Mouse (Mus musculus) cerebellum, adult 18-20 months (tissue): Measurements from ENCODE around the gene Pcsk6.
A peak's percentile ranks its signal among the peaks of the same experiment; 100 is the strongest.

Source experiments
- DNase-seq, 2 experiments: peaks; one replicate each; pipeline ENCODE4 v3.0.0; 2021

Pcsk6 gene

DNA sequence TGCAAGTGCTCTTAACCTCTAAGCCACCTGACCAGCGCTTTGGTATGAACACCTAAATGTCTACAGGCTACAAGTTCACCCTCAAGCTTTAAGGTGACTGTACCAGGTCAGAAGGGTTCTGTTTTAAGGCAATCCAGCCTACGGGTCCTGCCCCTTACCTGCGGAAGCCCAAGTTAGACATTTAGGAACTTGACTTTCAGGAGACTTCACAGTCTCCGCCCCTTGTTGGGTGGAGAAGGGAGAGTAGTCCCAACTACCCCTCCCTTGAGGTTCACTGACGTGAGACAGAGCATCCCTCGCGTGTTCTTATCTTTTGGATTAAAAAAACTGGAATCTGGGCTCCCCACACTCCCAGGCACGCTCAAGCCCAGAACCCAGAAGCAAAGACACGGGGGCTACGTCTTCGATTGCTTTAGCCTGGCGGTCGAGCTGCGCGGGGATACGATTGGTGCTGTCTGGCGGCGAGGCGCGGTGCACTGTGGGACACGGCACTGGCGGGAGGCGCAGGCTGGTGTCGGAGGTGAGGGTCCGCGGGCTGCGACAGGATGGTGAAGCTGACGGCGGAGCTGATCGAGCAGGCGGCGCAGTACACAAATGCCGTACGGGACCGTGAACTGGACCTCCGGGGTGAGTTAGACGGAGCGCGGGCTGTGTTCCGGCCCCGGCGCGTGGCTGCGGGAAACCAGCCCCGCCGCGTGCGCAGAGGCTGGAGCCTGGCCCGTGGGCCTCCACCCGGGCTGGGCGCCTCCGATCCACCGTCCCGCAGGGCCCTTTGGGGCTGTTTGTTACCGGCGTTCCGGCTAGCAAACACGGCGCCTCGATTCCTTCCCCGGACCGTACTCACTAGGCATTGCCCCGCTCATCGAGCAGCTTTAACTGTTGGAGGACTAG lies 198.8 kb downstream of the Pcsk6 start:
- DNase-seq: peak; percentile 85 to 92

DNA sequence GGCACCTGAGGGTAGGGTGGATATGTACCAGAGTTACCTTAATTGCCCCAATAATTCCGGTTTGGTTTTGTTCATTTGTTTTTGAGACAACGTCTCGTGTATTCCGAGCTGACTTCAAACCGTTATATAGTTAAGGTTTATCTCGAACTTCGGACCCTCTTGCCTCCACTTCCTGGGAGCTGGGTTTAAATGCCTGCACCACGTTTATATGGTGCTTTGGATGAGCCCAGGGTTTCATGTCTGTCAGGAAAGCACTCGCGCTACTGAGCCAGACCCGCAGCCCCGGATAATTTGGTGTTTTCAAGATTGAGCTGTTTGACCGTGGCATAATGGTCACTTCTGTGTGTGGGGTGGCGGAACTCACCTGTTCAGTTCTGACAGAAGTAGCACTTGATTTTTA lies 199.5 kb downstream of the Pcsk6 start:
- DNase-seq: no peak

DNA sequence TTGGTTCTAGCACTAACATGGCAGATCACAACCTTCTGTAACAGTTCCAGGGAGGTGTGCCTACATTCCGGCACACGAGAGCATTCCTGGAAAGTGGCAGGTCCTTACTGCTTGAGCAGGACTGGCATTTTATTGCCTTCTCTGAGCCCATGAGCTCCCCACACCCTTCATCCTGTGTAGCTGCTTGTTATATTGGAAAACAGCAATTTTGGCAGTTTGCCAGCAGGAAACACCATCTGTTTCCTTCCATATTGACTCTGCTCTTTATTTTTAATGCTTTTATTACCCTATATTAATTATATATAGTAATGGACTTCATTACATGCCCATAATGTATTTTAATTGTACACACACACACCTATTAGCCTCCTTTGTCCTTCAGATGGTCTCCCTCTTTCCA lies 214.9 kb downstream of the Pcsk6 start:
- DNase-seq: peak; percentile 37 to 42

DNA sequence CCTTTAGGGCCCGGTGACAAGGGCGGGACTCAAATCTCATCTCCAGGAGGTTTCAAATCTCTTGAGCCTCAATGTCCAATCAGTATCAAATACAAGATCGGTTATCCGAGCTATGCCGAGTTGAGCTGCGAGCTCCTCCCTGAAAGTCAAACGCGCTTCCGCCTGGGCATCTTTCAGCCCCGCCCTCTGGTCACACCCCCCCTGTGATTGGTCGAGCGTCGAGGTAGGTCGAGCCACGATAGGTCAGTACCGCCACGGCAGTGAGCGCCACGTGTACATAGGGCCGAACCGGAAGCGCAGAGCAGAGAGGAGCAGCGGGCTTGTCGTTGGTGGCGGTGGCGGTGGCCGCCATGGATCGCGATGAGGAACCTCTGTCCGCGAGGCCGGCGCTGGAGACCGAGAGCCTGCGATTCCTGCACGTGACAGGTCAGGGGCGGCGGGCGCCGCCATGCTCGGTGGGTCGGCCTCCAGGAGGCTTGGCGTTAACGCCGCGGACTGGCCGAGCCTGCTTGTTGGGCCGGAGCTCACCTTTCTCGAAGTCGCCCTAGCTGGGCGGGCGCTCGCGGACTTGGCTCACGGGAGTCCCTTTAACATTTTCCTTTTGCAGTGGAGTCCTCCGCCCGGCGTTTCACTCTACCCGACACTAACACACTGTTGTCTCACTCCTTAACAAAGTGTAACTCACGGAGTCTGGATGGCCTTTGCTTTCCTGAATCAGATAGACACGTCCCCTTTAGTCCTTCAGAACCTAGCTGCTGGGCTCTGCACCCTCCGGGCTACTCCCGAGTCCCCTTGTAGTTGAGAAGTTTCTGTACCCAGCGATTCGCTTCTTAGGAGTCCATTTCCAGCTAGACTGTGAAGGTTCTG lies 218.1 kb downstream of the Pcsk6 start, which contains the start of gene Selenos:
Gene Selenos, plus strand, starts transcription at position 286 of the 867 bp plus-strand sequence.
- peak; percentile 92 to 97 for DNase-seq

DNA sequence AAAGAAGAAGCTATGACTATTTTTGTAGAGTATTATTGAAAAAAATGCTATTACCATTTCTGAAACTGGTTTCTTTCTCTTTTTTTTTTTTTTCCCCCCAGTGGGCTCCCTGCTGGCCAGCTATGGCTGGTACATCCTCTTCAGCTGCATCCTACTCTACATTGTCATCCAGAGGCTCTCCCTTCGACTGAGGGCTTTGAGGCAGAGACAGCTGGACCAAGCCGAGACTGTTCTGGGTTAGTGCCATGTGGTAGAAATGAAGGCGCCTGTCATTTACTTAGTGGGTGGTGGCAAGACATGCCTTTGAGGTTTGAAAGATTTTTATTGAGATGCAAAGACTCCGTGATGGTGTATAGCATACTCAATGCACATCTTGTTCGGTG lies 218.7 kb downstream of the Pcsk6 start:
- DNase-seq: no peak

DNA sequence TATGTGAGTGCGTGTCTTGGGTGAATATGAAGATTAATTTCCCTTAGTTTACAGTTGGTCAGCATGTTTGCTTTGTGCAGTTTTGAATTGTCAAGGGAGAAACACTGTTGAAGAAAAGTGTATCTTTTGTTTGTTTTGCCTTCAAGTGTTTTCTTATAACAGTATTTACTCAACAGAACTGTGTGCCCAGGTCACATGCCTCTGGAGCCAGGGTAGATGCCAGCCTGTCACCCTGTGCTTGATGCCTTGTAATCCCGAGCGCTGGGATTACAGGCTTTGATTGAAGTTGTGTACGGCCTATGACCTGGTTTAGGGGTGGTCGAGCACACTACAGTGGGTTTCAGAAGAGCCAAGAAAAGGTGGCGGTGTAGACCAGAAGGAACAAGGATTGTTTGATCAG lies 222.2 kb downstream of the Pcsk6 start:
- DNase-seq: no peak

DNA sequence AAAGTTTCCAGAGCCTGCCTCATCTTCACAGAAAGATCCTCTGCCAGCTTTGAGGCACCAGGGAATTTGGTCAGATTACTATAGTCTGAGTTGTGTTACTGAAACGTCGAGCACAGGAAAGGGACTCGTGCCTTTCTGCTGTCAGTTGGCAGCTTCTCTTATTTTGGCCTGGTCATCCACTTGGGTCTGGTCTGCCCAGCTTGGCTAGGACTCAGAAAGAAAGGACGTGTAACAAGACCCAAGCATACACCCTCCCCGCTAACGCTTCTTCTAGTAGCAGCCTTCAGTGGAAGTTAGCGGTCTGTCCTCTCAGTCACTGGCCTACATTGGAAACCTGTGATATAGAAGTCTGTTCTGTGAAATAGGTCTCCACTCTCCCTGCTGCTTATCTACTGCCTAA lies 223.0 kb downstream of the Pcsk6 start:
- no peak for DNase-seq

DNA sequence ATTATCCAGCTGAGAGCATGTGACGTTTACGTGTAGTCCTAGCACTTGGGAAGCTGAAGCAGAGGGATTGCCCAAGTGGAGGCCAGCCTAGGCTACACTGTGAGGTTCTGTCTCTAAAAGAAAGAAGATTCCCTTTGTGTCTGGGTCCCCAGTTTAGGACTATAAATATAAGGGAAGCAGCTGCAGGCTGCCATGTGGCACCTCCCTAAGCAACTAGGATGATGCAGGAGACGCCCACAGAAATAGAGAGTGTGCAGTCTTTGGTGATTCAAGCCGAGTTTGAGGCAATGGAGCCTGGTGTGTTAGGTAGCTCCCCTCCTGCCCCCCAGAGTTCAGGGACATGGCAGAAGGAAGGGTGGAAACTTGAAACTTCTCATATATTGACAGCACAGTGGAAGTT lies 226.1 kb downstream of the Pcsk6 start:
- no peak for DNase-seq

DNA sequence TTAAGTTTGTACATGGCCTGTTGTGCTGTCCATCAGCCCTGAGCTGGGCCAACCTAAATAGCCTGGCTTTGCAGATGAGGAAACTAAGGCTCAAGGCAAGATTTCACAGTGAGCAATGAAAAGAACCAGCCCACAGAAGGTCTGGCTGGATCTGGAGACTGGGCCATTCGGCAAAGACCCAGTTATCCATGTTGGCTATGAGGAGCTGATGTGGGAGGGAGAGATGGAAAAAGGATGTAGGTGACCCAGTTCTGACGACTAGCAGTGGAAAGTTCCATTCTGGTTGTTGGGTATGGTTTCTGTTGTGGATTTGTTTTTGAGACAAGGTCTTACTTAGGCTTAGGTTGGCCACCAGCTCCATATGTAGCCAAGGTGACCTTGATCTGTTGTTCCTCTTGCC lies 226.5 kb downstream of the Pcsk6 start:
- no peak for DNase-seq

DNA sequence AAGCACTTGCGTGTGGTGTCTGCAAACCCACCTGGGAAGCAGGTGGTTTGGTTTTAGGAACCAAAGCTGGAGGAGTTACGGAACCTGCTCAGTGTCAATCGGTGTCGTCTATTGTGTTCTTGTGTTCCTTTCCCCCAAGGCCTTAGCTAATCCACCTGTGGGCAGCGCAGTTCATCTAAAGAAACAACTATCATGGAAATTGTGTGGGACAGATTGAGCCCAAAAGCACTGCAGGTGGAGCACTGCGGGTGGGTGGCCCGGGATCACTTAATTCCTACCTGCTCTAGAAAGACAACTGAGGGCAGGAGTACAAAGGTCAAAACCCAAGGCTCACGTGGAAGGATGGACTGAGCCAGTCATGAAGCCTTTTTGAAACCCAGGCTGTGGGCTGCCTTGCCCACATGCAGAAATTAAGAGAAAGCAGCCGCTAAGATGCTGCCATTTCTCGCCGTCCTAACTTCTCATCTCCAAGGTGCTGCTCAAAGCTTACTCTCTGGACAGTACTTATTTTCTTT lies 229.2 kb downstream of the Pcsk6 start:
- DNase-seq: no peak

DNA sequence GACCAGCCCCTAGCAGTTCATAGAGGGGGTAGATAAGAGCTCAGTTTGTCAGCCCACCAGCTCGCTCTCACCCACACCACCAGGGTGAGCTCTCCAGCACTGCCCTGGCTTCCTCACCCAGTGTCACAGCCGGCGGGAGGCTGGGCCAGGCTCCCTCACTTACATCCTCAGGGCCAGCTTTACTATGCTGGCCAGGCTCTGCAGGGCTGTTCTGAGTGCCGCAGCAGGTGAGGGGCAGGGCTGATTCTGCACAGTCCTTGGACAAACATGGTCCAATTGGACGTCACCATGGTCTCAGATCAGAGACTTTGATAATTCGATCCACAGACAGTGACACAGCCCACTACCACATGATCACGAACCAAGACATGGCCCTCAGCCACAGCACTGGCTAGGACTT lies 230.0 kb downstream of the Pcsk6 start:
- DNase-seq: no peak

DNA sequence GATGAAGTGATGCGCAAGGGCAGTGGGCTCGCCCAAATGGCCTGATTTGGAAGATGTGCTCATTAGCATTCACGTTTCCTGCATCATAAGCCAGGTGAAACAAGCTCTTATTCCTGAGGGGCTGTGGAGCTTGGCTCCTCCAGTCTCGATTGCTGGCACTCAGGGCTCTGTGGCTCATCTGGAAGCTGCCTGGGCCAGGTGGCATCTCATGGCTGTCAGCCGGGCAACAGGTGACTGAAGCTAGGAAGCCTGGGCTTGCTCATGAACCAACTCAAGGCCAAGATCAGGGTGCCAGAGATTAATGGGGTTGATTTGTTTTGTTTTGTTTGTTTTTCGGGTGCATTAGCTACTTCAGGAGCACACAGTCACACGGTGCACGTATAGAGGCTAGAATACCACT lies 231.1 kb downstream of the Pcsk6 start:
- DNase-seq: peak; percentile 42 to 63

DNA sequence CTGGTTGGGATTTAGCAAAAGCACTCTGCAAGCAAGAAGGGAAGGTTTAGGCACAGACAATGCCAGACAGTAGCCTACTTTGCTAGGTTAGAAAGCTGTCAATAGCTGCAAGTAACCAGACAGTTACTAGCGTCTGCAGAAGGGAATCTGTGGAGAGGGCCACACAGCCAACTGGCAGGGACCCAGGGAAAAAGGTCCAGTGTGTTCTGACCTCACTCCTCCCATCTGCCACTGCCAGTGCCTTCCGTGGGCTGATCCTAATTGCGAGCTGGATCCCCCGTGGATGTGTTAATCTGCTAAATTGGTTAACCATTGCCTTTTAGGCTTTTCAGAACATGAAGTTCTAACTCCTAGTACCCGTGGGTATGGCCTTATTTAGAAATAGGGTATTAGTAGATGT lies 232.6 kb downstream of the Pcsk6 start:
- DNase-seq: peak; percentile 52 to 63

DNA sequence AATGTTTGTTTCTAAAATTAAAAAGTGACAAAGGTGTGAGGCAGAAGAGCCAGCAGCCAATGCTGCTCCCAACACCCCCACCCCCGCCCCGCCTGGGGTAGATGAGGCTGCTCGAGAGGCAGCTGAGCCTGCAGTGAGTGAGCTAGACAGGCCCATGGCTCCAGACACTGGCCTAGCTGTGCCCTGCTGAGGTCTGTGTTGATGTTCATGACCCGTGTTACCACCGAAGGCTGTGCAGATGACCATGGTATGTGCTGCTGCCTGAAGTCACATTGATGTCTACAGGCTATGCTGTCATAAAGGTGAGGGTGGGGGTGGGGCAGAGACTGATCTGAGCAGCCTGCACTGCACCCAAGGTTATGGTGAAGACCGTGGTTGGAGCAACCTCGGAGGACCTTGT lies 237.3 kb downstream of the Pcsk6 start:
- DNase-seq: no peak
